Mouse (Mus musculus) lung, postnatal 0 days (tissue): ENCODE results near the gene Nek6. TPM values are rescaled to one million over a fixed set of nuclear protein-coding genes. Genes with fewer than 3 reads are reported as not detected.

Experiments used
- ATAC-seq: fragments of 200-750 bp; cut with Nextera tagmentation; 2 replicates; pipeline ENCODE4 v1.8.0; 2017; ENCODE audit warnings: moderate library complexity
- DNase-seq: peaks from one replicate; pipeline ENCODE4 v3.0.0-alpha.2; 2016; ENCODE audit warnings: low spot score
- H3K27ac ChIP-seq: fragments of 300-500 bp; sonication (generic); 2 replicates; pipeline ENCODE4 v1.5.1; 2014; ENCODE audit warnings: antibody characterized with exemption, mild to moderate bottlenecking, low read length, mixed read lengths
- H3K27me3 ChIP-seq: fragments of 300-500 bp; sonication (generic); replicated peaks from 2 replicates; pipeline ENCODE4 v1.6.1; 2014; ENCODE audit warnings: low read length, mixed read lengths; ENCODE audit not compliant: insufficient read depth
- H3K36me3 ChIP-seq: fragments of 300-500 bp; sonication (generic); 2 replicates; pipeline ENCODE4 v1.6.1; 2014; ENCODE audit warnings: low read length, mixed read lengths; ENCODE audit not compliant: insufficient read depth
- H3K4me1 ChIP-seq: fragments of 300-500 bp; sonication (generic); 2 replicates; pipeline ENCODE4 v1.6.1; 2014; ENCODE audit warnings: antibody characterized with exemption, low read depth, low read length, mixed read lengths; ENCODE audit not compliant: insufficient read depth
- H3K4me2 ChIP-seq: fragments of 300-500 bp; sonication (generic); replicated peaks from 2 replicates; pipeline ENCODE4 v1.6.1; 2014; ENCODE audit warnings: low read depth, mild to moderate bottlenecking, low read length, moderate library complexity, mixed read lengths
- H3K4me3 ChIP-seq: fragments of 300-500 bp; sonication (generic); 2 replicates; pipeline ENCODE4 v1.5.1; 2014; ENCODE audit warnings: low read depth, low read length
- H3K9ac ChIP-seq: fragments of 300-500 bp; sonication (generic); replicated peaks from 2 replicates; pipeline ENCODE4 v1.6.1; 2014; ENCODE audit warnings: low read depth, mild to moderate bottlenecking
- H3K9me3 ChIP-seq: fragments of 300-500 bp; sonication (generic); 2 replicates; pipeline ENCODE4 v1.6.1; 2016; ENCODE audit warnings: low read length, mixed read lengths
- CTCF ChIP-seq: IDR thresholded peaks from 2 replicates; pipeline ENCODE4 v1.5.1; 2016; ENCODE audit warnings: antibody characterized with exemption, mild to moderate bottlenecking
- EP300 ChIP-seq: IDR thresholded peaks from 2 replicates; pipeline ENCODE4 v1.6.1; 2016; ENCODE audit warnings: antibody characterized with exemption, mild to moderate bottlenecking, control low read depth
- WGBS: fragments of 180-500 bp; shearing (Covaris S2); extraction: QIAGEN DNeasy Blood & Tissue Kit; methylation state at CpG from one replicate; pipeline ENCODE4 v1.1.7; 2014; 5-methylcytosine and 5-hydroxymethylcytosine counted together
- polyA plus RNA-seq: library from polyadenylated mRNA; unstranded; fragments of >200 nt; fragmentation: Nextera tagmentation; extraction: Ambion mirVana; gene quantifications from 2 replicates; pipeline ENCODE4 v1.2.1, GENCODE M21; 2015

Gene Nek6
- polyA plus RNA-seq, 1 experiment from 2014 or later, result 57.8 TPM

GRCm38 (mm10) chr2:38502747-38503146 lies 8.7 kb upstream of the Nek6 start:
- Histone ChIP-seq H3K9ac (no peak overlapping the region), H3K9me3 (no peaks in the 10 kb centered on the region), H3K4me1 (no peaks in the 10 kb centered on the region; the same call in 1 of the 2 replicates), H3K27me3 (no peaks in the 10 kb centered on the region), H3K4me2 (no peak overlapping the region), H3K27ac (no peak overlapping the region), H3K36me3 (no peaks in the 10 kb centered on the region), H3K4me3 (no peak overlapping the region)
- no peak for ATAC-seq
- DNase-seq, result no peak
- WGBS, result 87% methylated on average over 3 of the region's 3 CpGs
- TF ChIP-seq CTCF (no peak), EP300 (no peak)

DNA sequence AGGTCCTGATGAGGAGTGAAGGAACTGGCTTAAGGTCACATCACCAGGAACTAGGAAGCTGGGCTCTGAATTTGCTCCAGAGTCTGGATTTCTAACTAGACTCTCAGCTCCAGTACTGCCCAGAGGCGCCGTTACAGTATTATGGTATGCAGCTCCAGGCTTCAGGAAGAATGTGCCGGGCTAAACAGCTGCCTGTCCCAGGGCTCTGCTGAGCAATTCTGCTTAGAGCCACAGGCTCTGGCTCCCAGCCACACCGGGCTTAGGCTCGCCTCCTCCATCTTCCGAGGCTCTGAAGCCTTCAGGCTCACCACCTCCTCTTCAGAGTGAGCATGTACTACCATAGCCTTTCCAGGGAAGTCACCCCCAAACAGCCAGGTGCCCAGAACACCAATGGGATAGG lies 7.1 kb upstream of the Nek6 start:
- Histone ChIP-seq H3K9ac (no peak overlapping the region), H3K4me1 (no peaks in the 10 kb centered on the region; the same call in 1 of the 2 replicates), H3K27me3 (no peaks in the 10 kb centered on the region), H3K36me3 (no peaks in the 10 kb centered on the region), H3K4me3 (no peak overlapping the region), H3K4me2 (no peak overlapping the region), H3K9me3 (no peaks in the 10 kb centered on the region), H3K27ac (no peak overlapping the region)
- TF ChIP-seq CTCF (no peak), EP300 (no peak)
- ATAC-seq (peak; percentile 35; the same call in 1 of the 2 replicates), DNase-seq (peak; percentile 38)
- WGBS, result 32% methylated on average over 6 of the region's 6 CpGs

- WGBS, result 90% methylated on average over 1 of the region's 1 CpGs
- no peaks in the 10 kb centered on the region for H3K9me3 ChIP-seq
- no peak overlapping the region for H3K4me3 ChIP-seq
- DNase-seq (no peak), ATAC-seq (no peak)
- no peak overlapping the region for H3K4me2 ChIP-seq
- H3K27ac ChIP-seq, result no peak overlapping the region
- TF ChIP-seq CTCF (no peak), EP300 (no peak)
- H3K27me3 ChIP-seq, result no peaks in the 10 kb centered on the region
- H3K9ac ChIP-seq, result no peak overlapping the region
- H3K4me1 ChIP-seq, result no peaks in the 10 kb centered on the region; the same call in 1 of the 2 replicates
- H3K36me3 ChIP-seq, result no peaks in the 10 kb centered on the region
Measured at GRCm38 (mm10) chr2:38507181-38507580, 4.3 kb upstream of the Nek6 start.

DNA sequence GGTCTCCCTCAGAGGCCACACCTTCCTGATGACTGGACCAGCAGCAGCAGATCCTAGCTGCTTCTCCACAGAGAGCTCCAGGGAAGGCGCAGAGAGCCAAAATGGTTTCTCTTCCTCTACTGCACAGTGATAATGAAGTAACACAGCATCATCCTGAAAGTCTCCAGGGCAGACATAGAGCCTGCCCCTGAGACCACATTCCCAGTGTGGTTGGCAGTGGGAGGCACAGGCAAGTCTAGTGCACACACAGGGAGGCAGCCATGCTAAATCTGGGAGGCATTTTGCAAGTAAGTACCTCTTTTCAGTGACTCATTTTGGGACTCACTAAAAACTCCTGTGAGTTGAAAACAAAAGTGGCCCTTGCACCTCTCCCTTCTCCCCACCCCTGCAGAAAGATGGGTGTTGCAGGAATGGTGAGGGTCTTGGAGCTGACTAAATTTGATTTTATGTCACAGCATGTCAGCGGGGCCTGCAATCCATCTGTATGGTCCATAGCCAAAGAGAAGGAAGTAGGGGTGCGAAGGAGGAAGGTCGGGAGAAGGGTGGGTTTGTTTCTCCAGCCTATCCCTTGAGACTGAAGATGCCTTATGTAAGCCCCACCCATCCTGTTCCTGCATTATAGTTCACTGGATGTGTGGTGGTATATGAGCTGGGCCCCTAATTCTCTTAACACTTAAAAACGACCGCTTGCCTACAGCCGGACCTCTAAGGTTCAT lies 2.3 kb upstream of the Nek6 start:
- Histone ChIP-seq H3K9me3 (no peaks in the 10 kb centered on the region), H3K4me1 (peaks cover 8% of the 10 kb centered on the region), H3K27ac (no peak overlapping the region), H3K36me3 (no peaks in the 10 kb centered on the region), H3K4me3 (no peak overlapping the region), H3K4me2 (no peak overlapping the region), H3K9ac (no peak overlapping the region), H3K27me3 (no peaks in the 10 kb centered on the region)
- ATAC-seq (no peak), DNase-seq (no peak)
- WGBS, result 76% methylated on average over 7 of the region's 7 CpGs
- no peak for TF ChIP-seq CTCF

DNA sequence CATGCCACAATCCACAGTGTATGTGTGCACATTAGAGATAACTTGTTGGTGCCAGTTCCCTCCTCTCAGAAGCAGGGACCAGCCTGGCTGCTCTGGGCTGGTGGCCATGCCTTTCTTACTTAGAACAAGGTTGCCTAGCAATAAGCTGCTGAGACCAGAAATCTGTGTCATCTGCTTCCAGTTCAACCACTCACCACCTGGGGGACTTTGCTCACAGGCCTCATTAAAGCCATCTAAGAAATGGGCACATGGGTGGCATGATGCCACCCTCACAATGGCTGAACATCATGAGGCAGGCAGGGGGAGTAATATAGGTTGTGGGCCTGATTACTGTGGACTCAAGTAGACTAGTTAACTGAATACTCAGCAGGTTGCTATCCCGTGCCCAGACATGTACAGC lies 1.3 kb upstream of the Nek6 start:
- 75% methylated on average over 1 of the region's 1 CpGs for WGBS

GRCm38 (mm10) chr2:38512308-38513182 lies 1.1 kb downstream of the Nek6 start:
- Histone ChIP-seq H3K4me1 (peaks cover 23% of the 10 kb centered on the region), H3K4me3 (peak overlapping the region; percentile 85), H3K27me3 (no peaks in the 10 kb centered on the region), H3K9ac (peak overlapping the region; percentile 79), H3K36me3 (no peaks in the 10 kb centered on the region), H3K27ac (peak overlapping the region; percentile 92), H3K4me2 (peak overlapping the region; percentile 79), H3K9me3 (no peaks in the 10 kb centered on the region)
- ATAC-seq (peak; percentile 39), DNase-seq (peak; percentile 92)
- no peak for TF ChIP-seq CTCF
- no peak for TF ChIP-seq EP300
- WGBS, result 5% methylated on average over 16 of the region's 16 CpGs

More for the DNA sequence above, 1.3 kb upstream of the Nek6 start:
- Histone ChIP-seq H3K27ac (no peak overlapping the region), H3K9ac (no peak overlapping the region), H3K4me2 (no peak overlapping the region), H3K9me3 (no peaks in the 10 kb centered on the region), H3K4me3 (no peak overlapping the region), H3K27me3 (no peaks in the 10 kb centered on the region), H3K4me1 (peaks cover 8% of the 10 kb centered on the region), H3K36me3 (no peaks in the 10 kb centered on the region)
- ATAC-seq (no peak), DNase-seq (no peak)
- TF ChIP-seq CTCF, result peak; percentile 50
- TF ChIP-seq EP300, result no peak
